Mouse (Mus musculus): ENCODE data around the gene Map3k3.
"Not testable (repeated sequence)": the region's sequence is repeated elsewhere in the genome, so short reads cannot be mapped to it uniquely, and the experiment has no call there.

Gene Map3k3

DNA sequence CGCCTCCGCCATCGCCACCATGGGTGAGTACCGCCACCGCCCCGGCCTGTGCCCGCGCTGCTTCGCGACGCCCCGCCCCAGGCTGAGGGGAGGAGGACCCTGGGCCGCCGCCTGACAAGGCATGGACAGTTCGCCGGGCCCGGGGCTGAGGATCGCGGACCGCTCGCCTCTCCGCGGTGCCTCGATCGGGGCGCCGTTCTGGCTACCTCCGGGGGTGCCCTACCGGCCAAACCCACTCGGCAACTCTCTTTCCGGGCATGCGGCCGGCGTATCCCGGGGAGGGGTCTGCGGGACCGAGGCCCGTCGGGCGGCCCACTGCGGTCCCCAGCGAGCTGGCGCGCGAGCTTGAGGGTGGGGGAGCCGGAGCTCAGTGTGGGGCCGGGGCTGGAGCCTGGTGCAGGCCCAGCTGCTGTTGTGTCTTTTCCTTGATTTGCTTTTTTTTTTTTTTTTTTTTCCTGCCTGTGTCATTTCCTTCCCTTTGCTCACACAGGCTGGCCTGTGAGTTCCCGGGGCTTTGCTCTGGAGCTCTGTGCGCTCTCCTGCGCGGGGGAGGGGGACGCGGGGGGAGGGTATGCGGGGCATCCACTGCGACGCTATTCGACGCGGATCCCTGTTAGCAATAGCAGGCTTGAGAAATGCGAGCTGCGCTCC is 623 bp downstream of the Map3k3 start:
- DNase-seq (ENCODE audit: low spot score) = peak; percentile 84

GRCm38 (mm10) chr11:106098223-106098622 is 13.8 kb downstream of the Map3k3 start:
- DNase-seq (ENCODE audit: low spot score) = no peak

- DNase-seq (ENCODE audit: low spot score) = no peak
Measured at GRCm38 (mm10) chr11:106102866-106103265, 18.5 kb downstream of the Map3k3 start.

GRCm38 (mm10) chr11:106106047-106106587 is 21.7 kb downstream of the Map3k3 start:
- DNase-seq (ENCODE audit: low spot score) = no peak

DNA sequence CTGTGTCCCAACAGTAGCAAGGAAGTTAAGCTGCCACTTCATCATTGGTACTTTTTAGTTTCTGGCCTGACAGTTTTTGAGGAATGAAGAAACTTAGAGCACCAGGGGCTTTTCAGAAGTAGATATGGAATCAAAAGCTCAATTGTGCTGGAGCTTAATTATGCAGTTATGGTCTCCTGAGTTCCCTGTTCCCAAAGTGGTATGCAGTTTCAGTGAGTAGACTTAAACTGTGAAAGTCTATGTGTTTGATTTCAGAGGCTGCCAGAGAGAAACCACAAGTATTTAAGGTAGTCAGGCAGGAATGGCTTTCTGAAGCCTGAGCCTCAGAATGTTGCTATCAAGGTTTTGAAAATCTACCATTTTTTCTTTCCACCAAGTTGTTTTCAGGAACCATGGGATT is 27.3 kb downstream of the Map3k3 start:
- no peak for DNase-seq (ENCODE audit: low spot score)

DNA sequence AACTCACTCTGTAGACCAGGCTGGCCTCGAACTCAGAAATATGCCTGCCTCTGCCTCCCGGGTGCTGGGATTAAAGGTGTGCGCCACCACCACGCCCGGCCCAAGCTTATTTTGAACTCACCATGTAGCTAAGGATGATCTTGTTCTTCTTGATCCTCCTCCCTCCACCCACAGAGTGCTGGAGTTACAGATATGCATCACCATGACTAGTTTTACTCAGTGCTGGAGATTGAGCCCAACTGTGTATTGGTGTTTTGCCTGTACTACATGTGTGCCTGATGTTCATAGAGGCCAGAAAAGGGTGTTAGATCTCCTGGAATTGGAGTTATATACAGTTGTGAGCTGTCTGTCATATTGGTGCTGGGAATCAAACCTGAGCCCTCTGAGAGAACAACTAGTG is 37.8 kb downstream of the Map3k3 start:
- no peak for DNase-seq (ENCODE audit: low spot score)

- no peak for DNase-seq (ENCODE audit: low spot score)
Measured at GRCm38 (mm10) chr11:106122736-106123135, 38.3 kb downstream of the Map3k3 start.

GRCm38 (mm10) chr11:106124784-106125183 is 40.4 kb downstream of the Map3k3 start:
- no peak for DNase-seq (ENCODE audit: low spot score)

DNA sequence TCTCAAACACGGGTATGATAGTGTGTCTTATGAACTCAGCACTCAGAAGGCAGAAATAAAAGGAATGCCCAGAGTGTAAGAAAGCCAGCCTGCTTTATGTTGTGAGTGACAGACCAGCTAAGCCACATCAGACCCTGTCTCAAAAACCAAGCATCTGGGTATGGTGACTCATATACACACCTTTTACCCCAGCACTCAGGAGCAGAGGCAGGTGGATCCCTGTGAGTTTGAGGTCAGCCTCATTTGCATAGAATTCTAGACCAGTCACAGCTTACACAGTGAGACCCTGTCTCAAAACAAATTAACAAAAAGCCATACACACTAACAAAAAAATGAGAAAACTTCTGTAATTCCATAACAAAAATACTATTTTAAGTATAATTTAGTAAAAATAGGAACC is 41.4 kb downstream of the Map3k3 start:
- no peak for DNase-seq (ENCODE audit: low spot score)

DNA sequence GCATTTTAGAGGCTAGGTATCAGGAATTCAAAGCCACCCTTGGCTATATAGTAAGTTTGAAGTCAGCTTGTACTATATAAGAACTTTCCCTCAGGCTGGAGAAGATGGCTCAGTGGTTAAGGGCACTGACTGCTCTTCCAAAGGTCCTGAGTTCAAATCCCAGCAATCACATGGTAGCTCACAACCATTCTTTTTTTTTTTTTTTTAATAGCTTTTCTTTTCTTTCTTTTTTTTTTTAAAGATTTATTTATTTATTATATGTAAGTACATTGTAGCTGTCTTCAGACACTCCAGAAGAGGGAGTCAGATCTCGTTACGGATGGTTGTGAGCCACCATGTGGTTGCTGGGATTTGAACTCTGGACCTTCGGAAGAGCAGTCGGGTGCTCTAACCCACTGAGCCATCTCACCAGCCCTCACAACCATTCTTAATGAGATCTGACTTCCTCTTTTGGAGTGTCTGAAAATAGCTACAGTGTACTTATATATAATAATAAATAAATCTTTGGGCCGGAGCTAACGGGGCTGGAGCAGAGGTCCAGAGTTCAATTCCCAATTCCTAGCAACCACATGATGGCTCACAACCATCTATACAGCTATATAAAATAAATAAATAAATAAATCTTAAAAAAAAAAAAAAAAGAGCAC is 42.4 kb downstream of the Map3k3 start:
- not testable (repeated sequence) for DNase-seq (ENCODE audit: low spot score)

- no peak for DNase-seq (ENCODE audit: low spot score)
Measured at GRCm38 (mm10) chr11:106129477-106129876, 45.1 kb downstream of the Map3k3 start.

DNA sequence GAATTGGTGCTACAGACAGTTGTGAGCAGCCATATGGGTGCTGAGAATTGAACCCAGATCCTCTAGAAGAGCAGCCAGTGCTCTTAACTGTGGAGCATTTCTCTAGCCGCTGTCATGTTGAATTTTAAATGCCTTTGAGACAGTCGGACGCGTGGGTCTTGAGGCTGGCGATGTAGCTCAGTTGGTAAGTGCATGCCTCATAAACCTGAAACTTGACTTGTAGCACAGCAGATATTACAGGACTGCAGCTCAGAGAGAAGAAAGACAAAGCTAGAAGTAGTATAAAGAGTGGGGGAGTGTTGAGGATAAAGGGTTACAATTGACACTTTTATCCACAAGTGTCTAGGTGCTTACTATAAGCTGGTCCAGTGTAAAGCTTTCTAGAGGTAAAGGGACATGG is 48.1 kb downstream of the Map3k3 start:
- DNase-seq (ENCODE audit: low spot score) = no peak

GRCm38 (mm10) chr11:106134580-106135528 is 50.4 kb downstream of the Map3k3 start:
- peak; percentile 88 for DNase-seq (ENCODE audit: low spot score)

DNA sequence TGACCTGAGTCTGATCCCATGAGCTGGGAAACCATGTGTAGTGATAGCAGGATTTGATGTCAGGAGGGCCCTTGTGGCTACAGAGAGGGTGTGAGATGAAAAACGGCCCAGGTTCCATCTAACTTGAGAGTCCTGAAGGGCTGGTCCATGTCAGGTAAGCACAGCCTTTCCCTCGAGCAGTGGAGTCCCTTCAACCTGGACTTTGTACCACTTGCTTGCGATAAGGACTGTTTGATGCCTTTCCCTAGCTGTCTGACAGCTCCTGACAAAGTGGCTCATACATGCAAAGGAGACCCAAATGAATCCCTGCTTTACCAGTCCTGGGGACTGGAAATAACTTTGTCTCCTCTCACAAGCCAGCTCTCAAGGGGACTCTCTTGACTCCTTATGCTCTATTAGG is 66.8 kb downstream of the Map3k3 start:
- DNase-seq (ENCODE audit: low spot score) = no peak

- DNase-seq (ENCODE audit: low spot score) = no peak
Measured at GRCm38 (mm10) chr11:106152132-106152531, 67.7 kb downstream of the Map3k3 start.

DNA sequence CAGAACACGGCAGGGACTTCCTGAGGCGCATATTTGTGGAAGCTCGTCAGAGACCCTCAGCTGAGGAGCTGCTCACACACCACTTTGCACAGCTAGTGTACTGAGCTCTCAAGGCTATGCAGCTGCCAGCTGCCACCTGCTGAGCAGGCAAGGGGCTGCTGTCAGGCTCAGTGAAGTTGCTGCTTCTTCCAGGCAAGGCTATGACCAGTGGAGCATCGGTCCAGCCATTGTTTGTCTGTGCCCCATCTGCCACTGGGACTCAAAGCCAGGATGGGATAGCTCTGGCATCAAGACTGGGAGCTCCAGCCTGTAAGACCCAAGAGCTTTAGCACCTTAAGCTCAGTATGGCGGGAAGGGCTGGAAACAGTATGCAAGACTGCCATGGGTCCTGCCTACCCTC is 69.7 kb downstream of the Map3k3 start:
- DNase-seq (ENCODE audit: low spot score) = no peak

GRCm38 (mm10) chr11:106154770-106155169 is 70.4 kb downstream of the Map3k3 start:
- no peak for DNase-seq (ENCODE audit: low spot score)

- DNase-seq (ENCODE audit: low spot score) = no peak
Measured at GRCm38 (mm10) chr11:106155761-106156160, 71.3 kb downstream of the Map3k3 start.

GRCm38 (mm10) chr11:106156257-106156656 is 71.8 kb downstream of the Map3k3 start:
- DNase-seq (ENCODE audit: low spot score) = no peak

- DNase-seq (ENCODE audit: low spot score) = no peak
Measured at GRCm38 (mm10) chr11:106157154-106157553, 72.7 kb downstream of the Map3k3 start.

GRCm38 (mm10) chr11:106158081-106158929 is 73.9 kb downstream of the Map3k3 start:
- no peak for DNase-seq (ENCODE audit: low spot score)

DNA sequence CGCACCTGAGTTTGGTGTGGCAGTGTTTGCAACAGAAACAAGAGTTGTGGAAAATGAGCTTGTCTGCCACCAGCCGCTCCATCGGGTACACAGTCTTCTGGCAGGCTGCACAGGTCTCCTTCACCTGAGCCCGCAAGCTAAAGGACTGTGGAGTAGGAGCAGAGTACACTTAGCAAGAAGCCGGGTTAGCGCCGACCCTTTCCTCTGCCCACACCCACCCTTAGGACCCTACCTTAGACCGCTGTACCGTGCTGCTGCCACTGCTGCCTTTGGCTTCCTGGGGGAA is 74.5 kb downstream of the Map3k3 start:
- no peak for DNase-seq (ENCODE audit: low spot score)

Measured in urinary bladder, postnatal 14 days (tissue).